Mouse (Mus musculus): ENCODE results near the gene Zfp947. TPM values are rescaled to one million over a fixed set of nuclear protein-coding genes. Genes with fewer than 3 reads are reported as not detected.
"Not testable (repeated sequence)": the region's sequence is repeated elsewhere in the genome, so short reads cannot be mapped to it uniquely, and the experiment has no call there.

Zfp947 gene
- total RNA-seq (2014; rRNA removed; ENCODE audit: low replicate concordance) (0.62 and 2.6 TPM in 2 replicates), polyA plus RNA-seq (2015; fragmentation: Nextera tagmentation; extraction: Ambion mirVana) (2.4 and 2.5 TPM in 2 replicates)

DNA sequence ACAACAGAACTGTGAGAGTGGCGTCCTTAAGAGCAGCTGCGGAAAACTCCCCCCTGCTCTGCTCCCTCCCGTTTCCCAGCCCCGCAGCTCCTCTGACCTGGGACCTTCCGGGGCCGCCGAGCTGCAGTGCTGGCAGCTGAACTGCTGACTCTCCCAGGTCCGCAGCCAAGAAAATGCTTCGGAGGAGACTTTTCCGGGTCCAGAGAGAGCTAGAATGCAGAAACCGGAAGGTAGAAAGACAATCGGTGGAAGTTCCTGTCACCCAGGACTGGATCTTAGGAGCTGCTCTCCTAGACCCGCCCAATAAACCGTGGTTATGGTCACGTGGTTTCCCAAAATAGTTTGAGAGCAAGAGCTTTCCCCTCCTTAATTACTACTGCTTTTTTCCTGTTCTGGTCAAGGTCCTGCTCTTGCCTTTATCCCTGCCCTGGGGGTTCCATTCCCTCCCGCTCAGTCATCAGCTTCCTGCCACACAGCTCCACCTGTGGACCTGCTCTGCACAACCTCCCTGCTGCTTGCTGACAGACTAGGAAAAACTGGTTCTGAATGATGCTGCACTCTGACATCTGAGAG is at the start of gene Zfp947:
TSS of gene Zfp947 (minus strand) at position 469 of the 573 bp plus-strand sequence.
- H3K27me3 ChIP-seq (ENCODE audit: control insufficient read depth, insufficient read depth, low read length); H3K36me3 ChIP-seq (replicated peaks; ENCODE audit: control insufficient read depth, insufficient read depth, low read length); H3K9me3 ChIP-seq (replicated peaks; ENCODE audit: control insufficient read depth, low read length); H3K4me1 ChIP-seq (ENCODE audit: control insufficient read depth, insufficient read depth): not testable (repeated sequence)
- DNase-seq (ENCODE audit: low spot score): peak; percentile 67
- peak; percentile 93 for ATAC-seq (ENCODE audit: insufficient read depth, low read depth)
- H3K4me2 ChIP-seq (ENCODE audit: low read depth, low read length): peak within 1 kb of the TSS; percentile 59
- peak within 1 kb of the TSS; percentile 81 for H3K27ac ChIP-seq (ENCODE audit: low read depth)
- peak within 1 kb of the TSS; percentile 62 for H3K4me3 ChIP-seq (ENCODE audit: low read depth, low read length)
- peak within 1 kb of the TSS; percentile 57 for H3K9ac ChIP-seq (replicated peaks; ENCODE audit: low read depth, low read length)
- WGBS: under 1% methylated on average over 16 of the region's 16 CpGs

DNA sequence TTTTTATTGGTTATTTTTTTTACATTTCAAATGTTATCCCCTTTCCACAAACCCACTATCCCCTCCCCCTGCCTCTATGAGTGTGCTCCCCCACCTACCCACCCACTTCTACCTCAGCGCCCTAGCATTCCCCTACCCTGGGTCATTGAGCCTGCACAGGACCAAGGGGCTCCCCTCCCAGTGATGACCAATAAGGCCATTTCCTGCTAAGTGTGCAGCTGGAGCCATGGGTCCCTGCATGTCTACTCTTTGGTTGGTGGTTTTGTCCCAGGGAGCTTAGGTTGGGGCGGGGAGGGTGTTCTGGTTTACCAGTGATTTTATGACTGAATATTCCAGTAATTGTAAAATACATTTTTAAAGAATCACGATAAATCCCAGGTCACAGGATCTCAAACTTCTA is 686 bp downstream of the Zfp947 start:
- not testable (repeated sequence) for H3K4me1 ChIP-seq (ENCODE audit: control insufficient read depth, insufficient read depth); H3K27me3 ChIP-seq (ENCODE audit: control insufficient read depth, insufficient read depth, low read length); H3K36me3 ChIP-seq (replicated peaks; ENCODE audit: control insufficient read depth, insufficient read depth, low read length); H3K9me3 ChIP-seq (replicated peaks; ENCODE audit: control insufficient read depth, low read length); DNase-seq (ENCODE audit: low spot score)
- peak overlapping the region; percentile 62 for H3K4me3 ChIP-seq (ENCODE audit: low read depth, low read length)
- H3K27ac ChIP-seq (ENCODE audit: low read depth): peak overlapping the region; percentile 81
- ATAC-seq (ENCODE audit: insufficient read depth, low read depth): peak; percentile 58; the same call in 1 of the 2 replicates
- peak overlapping the region; percentile 59 for H3K4me2 ChIP-seq (ENCODE audit: low read depth, low read length)
- H3K9ac ChIP-seq (replicated peaks; ENCODE audit: low read depth, low read length): peak overlapping the region; percentile 57; the same call in 1 of the 2 replicates
- WGBS: 5% methylated on average over 3 of the region's 3 CpGs

DNA sequence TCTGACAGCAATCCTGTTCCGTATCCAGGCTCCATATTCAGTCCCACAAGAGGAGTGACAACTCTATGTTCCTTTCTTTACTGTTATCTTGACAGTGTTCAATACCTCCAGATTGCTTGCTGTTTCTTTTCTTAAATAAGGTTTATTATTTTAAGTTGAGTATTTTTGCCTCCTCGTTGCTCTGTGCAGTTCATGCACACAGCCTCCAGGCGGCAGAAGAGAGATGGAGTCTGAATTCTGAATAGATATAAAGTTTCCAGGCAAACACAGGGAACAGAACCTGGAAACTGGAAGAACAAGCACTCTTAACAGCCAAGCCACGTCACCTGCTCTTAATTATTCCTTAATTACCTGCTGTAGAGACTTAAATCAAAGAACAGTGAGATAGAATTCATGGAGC is 12.0 kb downstream of the Zfp947 start:
- not testable (repeated sequence) for H3K9me3 ChIP-seq (replicated peaks; ENCODE audit: control insufficient read depth, low read length); H3K4me1 ChIP-seq (ENCODE audit: control insufficient read depth, insufficient read depth); ATAC-seq (ENCODE audit: insufficient read depth, low read depth); H3K9ac ChIP-seq (replicated peaks; ENCODE audit: low read depth, low read length); H3K27ac ChIP-seq (ENCODE audit: low read depth); DNase-seq (ENCODE audit: low spot score); H3K36me3 ChIP-seq (replicated peaks; ENCODE audit: control insufficient read depth, insufficient read depth, low read length); H3K27me3 ChIP-seq (ENCODE audit: control insufficient read depth, insufficient read depth, low read length); H3K4me3 ChIP-seq (ENCODE audit: low read depth, low read length); H3K4me2 ChIP-seq (ENCODE audit: low read depth, low read length)
- 75% methylated on average over 2 of the region's 4 CpGs for WGBS

DNA sequence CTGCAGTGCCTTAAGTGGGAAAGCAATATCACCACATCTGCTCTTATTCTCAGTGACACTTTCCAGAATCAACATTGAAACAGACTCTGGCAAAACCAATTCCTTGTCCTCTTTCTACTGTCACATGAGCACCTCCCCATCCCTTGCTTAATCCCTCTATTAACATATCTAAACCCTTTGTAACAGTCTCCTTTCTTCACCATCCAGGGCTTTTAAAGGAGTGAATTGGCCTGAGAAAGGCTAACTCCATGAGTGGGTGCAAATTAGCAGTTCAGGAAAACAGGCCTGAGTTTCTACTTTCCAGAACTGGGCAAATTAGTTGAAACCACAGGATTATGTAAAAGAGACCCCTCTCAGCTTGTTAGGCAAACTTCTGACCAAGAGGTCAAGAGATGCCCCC is 47.2 kb downstream of the Zfp947 start:
- no peak overlapping the region for H3K4me3 ChIP-seq (ENCODE audit: low read depth, low read length)
- no peaks in the 10 kb centered on the region for H3K4me1 ChIP-seq (ENCODE audit: control insufficient read depth, insufficient read depth)
- no peaks in the 10 kb centered on the region for H3K9me3 ChIP-seq (replicated peaks; ENCODE audit: control insufficient read depth, low read length)
- no peak overlapping the region for H3K9ac ChIP-seq (replicated peaks; ENCODE audit: low read depth, low read length)
- no peak overlapping the region for H3K4me2 ChIP-seq (ENCODE audit: low read depth, low read length)
- DNase-seq (ENCODE audit: low spot score): no peak
- ATAC-seq (ENCODE audit: insufficient read depth, low read depth): no peak
- no peak overlapping the region for H3K27ac ChIP-seq (ENCODE audit: low read depth)
- no peaks in the 10 kb centered on the region for H3K27me3 ChIP-seq (ENCODE audit: control insufficient read depth, insufficient read depth, low read length)
- no peak for TF ChIP-seq EP300 (IDR thresholded peaks at IDR 0.05; ENCODE audit: low read depth)
- no peak for TF ChIP-seq CTCF (IDR thresholded peaks at IDR 0.05; ENCODE audit: low read depth)
- H3K36me3 ChIP-seq (replicated peaks; ENCODE audit: control insufficient read depth, insufficient read depth, low read length): no peaks in the 10 kb centered on the region

Other genes with a start within 250 kb of the Zfp947 start
- gene Zfp942, start 203.7 kb downstream of the Zfp947 start, total RNA-seq (2014; rRNA removed; ENCODE audit: low replicate concordance): 6.1 and 6.3 TPM in 2 replicates
- 8.1 TPM in 2 replicates for gene Zfp942, start 203.7 kb downstream of the Zfp947 start, polyA plus RNA-seq (2015; fragmentation: Nextera tagmentation; extraction: Ambion mirVana)
- gene Zfp943, start 203.6 kb downstream of the Zfp947 start, total RNA-seq (2014; rRNA removed; ENCODE audit: low replicate concordance): 12.8 and 14.1 TPM in 2 replicates
- gene Zfp943, start 203.6 kb downstream of the Zfp947 start, polyA plus RNA-seq (2015; fragmentation: Nextera tagmentation; extraction: Ambion mirVana): 15.1 and 15.3 TPM in 2 replicates
- 0.15 and 2.6 TPM in 2 replicates for gene Zfp994, start 59.4 kb upstream of the Zfp947 start, total RNA-seq (2014; rRNA removed; ENCODE audit: low replicate concordance)
- gene Zfp994, start 59.4 kb upstream of the Zfp947 start, polyA plus RNA-seq (2015; fragmentation: Nextera tagmentation; extraction: Ambion mirVana): 1.8 and 1.9 TPM in 2 replicates
- gene CT030661.1, start 148.6 kb upstream of the Zfp947 start, total RNA-seq (2014; rRNA removed; ENCODE audit: low replicate concordance): 4.4 and 6.8 TPM in 2 replicates
- 7.6 and 7.7 TPM in 2 replicates for gene CT030661.1, start 148.6 kb upstream of the Zfp947 start, polyA plus RNA-seq (2015; fragmentation: Nextera tagmentation; extraction: Ambion mirVana)
- 2.0 and 3.0 TPM in 2 replicates for gene Zfp944, start 195.2 kb upstream of the Zfp947 start, total RNA-seq (2014; rRNA removed; ENCODE audit: low replicate concordance)
- gene Zfp944, start 195.2 kb upstream of the Zfp947 start, polyA plus RNA-seq (2015; fragmentation: Nextera tagmentation; extraction: Ambion mirVana): 6.8 and 7.4 TPM in 2 replicates
- gene Zfp758, start 195.3 kb upstream of the Zfp947 start, total RNA-seq (2014; rRNA removed; ENCODE audit: low replicate concordance): 2.2 and 2.8 TPM in 2 replicates
- gene Zfp758, start 195.3 kb upstream of the Zfp947 start, polyA plus RNA-seq (2015; fragmentation: Nextera tagmentation; extraction: Ambion mirVana): 6.4 and 6.8 TPM in 2 replicates

Measured in heart, postnatal 0 days (tissue).